Mouse (Mus musculus) retina, embryonic 14.5 days (tissue): ENCODE data around the gene Ap1m1.

Source experiments
- DNase-seq: peaks from one replicate; pipeline ENCODE4 v3.0.0-alpha.2; 2015; ENCODE audit warnings: low spot score

The Ap1m1 gene

DNA sequence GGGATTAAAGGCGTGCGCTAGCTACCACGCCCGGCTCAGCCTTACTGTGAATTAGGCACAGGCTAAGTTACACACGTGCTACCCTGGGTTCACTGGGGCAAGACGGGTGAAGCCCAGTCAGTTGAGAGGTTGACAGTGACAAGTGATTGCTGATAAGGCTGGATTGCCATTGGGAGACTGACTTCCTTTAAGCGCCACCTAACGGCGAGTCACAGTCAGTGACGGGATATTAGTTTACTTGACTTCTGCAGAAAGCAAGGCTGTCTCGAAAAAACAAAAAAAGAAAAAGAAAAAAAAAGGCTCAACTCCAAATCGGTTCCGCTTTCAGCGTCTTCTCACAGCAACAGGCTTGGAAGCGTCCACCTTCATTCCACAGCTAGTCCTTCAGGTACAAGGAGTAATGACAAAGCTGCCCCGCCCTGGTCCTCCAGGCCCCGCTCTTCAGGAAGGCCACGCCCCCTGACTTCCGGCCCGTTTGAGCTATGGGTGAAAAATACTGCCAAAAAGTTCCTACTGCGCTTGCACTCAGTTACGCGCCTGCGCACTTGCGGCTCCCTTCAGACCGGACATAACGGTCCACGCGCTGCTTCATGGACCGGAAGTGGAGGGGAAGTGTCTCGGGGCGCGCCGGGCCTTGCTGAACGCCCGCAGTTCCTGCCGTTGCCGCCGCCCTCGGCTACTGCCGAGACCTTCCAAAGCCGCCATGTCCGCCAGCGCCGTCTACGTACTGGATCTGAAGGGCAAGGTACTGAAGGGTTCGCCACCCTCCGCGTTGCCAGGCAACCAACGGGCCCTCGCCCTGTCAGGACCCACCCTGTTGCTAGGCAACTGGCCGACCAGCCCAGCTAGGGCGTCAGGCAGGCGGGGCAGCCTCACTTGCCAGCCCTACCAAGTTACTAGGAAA is at the start of gene Ap1m1:
Gene Ap1m1, plus strand, starts transcription at position 520 of the 904 bp plus-strand sequence.
- DNase-seq, result peak; percentile 99

DNA sequence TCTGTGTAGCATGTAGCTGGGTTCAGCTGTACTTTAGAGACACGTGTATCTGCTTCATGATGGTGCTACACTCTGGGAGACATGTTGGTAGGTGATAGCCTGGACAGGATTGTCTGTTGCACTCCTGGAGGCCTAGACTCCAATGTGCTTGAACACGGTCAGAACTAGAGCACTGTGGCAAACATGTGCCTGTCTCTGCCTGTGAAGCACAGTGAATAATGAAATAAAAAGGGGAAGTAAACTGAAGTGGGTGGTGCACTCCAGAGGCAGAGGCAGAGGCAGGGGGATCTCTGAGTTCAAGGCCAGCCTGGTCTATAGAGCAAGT is 49.6 kb upstream of the Ap1m1 start:
- DNase-seq, result no peak

DNA sequence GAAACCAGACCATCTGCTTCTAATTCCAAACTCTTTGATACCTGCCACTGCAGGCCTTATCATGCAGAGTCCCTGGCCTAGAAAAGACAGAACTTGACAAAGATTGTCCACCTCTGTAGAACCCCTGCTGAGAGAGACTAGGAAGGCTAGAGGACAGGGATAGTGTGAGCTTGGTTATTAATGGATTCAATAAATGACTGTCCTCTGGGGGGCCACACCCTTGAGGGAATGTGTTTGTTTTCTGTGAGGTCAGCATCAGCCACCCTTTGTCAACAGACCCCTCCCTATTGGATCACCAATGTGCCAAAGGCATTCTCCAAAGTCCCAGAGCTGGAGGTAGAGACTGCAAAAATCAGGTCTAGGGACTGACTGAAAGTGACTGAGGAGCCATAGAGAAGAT is 47.8 kb upstream of the Ap1m1 start:
- DNase-seq, result no peak

DNA sequence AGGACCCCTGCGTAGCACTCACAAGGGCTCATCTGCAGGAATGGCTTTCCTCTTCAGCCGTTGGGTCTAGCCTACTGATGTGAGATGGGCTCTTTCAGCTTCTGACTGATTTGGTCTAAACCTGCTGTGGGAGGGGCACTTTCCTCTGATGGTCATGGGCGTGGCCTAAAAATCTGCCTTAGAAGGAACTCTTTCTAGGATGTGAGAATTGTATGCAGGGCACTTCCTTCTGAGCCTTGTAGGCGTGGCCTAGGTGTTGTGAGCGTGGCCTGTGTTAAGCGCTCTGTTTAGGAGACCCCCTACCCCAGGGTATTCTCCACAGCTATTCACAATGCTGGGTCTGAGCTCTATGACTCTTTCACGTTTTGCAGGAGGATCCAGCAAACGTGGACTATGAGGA is 41.8 kb upstream of the Ap1m1 start:
- DNase-seq, result no peak

DNA sequence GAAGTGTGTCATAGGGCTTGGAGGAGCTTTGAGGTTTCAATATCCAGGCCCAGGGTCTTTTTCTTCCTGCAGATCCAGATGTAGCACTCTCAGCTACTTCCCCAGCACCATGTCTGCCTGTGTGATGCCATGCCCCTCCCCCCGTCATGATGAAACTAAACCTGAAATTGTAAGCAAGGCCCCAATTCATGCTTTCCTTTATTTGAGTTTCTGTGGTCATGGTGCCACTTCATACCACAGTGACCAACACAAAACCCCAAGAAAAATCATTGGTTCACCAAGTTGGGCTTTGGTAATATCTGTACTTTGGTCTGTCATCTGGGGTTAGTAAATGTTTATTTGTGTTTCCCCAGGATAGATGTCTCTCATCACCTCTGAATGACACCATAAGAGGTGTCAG is 31.2 kb upstream of the Ap1m1 start:
- DNase-seq, result no peak

DNA sequence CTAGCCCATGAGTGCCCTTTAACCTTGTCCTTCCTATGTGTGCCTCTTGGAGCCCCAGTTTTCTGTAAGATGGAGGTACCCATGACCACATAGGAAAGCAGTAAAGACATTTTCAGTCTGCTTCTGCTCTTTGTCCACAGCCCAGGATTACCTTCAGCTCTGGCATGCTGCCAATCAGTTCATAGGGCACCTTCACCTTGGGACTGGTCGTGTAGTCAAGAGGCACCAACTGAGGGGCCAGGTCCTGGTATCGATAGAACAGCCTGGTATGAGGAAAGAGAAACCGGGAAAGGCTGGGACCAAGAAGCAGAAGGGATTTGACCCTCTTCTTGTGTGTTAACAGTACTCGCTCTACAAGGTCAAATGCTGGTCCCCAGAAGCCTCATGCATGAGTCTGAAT is 29.6 kb upstream of the Ap1m1 start:
- no peak for DNase-seq

DNA sequence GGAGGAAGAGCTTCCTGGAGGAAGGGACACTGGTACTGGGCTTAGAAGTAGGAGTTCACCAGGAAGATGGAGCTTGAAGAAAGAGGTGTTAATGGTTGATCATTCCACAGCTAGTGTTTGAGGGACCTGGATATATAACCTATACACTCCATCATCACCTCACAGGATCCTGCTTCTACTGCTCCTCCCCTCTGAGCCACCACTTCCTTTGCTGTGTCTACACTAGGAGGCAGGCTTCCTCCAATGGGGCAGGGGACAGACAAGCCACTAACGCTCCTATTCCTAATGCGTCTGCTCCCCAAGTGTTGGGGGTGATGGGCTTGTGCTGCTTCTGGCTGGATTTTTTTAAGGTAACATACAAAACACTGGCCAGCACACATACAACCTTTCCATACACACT is 29.1 kb upstream of the Ap1m1 start:
- no peak for DNase-seq

DNA sequence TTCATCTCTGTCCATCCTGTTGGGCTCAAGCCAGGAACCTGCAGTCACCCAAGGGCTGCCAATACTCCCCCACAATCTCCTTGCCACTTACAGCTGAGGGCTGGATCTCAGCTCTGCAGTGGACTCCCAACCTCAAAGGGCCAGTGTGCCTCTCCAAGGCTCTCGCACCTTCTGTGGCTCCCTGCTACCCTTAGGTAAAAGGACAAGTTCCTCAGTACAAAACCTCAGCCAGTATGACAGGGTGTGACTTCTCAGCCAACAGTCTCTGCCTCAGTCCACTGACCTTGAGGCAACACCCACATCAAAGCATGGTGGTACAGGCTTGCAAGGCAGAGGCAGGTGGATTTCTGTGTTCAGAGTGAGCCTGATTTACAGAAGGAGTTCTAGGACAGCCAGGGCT is 28.0 kb upstream of the Ap1m1 start:
- no peak for DNase-seq

DNA sequence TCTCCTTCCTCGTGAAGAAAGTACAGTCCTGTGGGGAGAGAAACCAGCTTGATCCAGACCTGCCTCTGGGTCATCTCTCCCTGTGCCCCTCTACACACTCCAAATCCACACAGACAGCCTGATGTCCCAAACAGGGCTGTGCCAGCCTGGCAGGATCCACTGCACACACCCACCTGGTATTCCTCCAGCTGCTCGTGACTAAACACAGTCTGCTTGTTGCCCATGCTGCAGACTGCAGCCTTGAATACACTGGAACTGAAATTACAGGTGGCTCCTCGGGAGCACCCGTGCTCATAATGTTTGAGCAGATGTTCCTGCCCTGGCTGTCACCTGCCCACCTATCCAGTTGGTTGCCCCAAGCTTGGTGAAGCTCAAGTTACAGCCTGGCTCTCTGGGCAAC is 27.1 kb upstream of the Ap1m1 start, which contains the start of gene Cib3:
Gene Cib3, minus strand, starts transcription at position 87 of the 400 bp plus-strand sequence.
- no peak for DNase-seq

DNA sequence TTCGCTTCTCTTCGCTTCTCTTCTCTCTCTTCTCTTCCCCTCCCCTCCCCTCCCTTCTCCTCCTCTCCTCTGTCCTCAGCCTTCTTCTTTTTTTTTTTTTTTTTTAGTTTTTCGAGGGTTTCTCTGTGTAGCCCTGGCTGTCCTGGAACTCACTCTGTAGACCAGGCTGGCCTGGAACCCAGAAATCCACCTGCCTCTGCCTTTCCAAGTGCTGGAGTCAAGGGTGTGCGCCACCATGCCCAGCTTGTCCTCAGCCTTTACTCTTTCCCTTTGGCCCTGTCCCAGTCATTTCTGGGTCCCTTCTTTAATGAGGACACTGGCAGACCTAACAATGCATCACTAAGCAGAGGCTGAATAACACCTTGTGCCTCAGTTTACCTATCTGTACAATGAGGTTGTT is 26.3 kb upstream of the Ap1m1 start, which contains the start of gene Gm11034:
Gene Gm11034, minus strand, starts transcription at position 101 of the 400 bp plus-strand sequence.
- no peak for DNase-seq

DNA sequence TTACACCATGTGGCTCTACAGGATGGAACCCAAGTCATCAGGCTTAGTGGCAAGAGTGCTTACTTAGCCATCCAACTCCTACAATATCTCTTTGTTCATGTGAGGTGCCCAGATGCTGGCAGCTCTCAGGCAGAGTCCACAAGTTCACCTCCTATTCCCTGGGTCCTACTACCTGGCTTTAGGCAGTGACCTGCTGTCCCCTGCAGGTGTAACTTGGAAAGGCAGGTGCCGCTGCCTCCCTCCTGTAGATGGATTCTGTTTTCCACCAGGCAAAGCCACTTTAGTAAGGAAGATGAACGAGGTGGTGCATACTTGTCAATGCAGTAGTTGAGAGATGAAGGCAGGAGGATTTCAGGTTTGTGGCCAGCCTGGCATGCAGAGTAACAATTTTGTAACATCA is 24.8 kb upstream of the Ap1m1 start:
- DNase-seq, result no peak

DNA sequence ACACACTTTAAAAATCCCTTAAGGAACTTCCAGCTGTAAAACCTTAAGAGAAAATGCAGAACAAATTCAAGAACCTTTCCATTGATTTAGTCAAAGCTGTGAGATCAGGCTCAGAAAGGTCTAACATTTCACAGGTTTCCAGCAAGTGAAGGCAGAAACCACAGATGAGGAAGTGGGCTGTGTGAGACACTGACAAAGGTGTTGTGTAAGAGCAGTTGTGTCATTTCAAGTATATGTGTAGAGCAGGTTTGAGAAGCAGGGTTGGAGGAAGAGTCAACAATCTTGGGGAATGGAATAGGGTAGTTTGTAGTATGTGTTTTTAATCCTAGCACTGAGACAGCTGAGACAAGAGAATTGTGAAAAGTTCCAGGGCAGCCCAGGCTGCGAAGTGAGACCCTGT is 23.9 kb upstream of the Ap1m1 start:
- no peak for DNase-seq

DNA sequence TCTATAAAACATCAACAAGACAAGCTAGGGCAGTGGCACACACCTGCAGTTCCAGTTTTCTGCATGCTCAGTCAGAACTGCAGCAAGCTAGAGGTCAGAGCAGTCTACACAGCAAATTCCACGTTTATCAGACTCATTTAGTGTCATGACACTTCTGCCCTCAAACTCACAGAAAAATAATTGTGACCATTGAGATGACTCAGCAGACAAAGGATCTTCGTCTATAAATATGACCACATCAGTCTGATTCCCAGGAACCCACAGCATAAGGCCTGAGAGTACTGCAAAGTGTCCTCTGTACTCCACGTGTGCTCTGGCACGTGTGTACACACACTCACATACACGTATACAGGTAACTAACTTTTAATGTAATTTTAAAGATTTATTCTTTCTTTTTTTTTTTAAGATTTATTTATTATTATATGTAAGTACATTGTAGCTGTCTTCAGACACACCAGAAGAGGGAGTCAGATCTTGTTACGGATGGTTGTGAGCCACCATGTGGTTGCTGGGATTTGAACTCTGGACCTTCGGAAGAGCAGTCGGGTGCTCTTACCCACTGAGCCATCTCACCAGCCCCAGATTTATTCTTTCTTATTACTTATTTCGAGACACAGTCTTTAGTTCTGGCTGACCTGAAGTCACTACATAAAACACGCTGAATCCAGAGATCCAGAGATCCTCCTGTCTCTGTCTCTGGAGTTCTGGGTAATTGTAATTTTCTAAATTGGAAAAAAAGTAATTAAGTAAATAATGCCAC is 20.9 kb upstream of the Ap1m1 start:
- no peak for DNase-seq

DNA sequence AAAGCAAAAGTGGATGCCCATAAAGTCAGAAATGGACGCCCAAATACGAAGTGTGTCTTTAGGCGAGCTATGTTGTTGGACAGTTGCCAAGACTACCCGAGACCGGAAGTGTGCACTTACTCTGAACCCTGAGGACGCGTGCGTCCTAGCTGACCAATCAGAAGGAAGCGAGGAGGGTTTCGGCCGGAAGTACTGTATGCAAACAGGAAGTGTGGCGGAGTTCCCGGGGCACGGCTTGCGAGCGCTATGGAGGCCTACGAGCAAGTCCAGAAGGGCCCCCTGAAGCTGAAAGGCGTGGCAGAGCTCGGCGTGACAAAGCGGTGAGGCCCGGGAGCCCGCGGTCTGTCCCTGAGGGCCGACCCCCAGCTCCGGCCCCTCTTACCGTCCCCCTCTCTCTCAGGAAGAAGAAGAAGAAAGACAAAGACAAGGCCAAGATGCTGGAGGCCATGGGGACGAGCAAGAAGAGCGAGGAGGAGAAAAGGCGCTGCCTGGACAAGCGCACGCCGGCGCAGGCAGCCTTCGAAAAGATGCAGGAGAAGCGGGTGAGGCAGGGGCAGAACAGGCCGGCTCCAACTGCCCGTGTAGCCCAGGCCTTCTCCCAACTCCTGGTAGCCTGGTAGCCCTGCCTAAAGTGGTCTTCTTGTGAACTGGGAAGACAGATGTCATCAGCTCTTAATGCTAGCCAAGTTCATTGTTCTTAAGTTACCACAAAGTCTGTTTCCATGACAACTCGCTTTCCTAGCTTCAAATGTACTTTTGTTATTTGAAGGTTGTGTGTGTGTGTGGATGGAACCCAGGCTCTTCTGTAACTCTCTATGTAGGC is 20.1 kb upstream of the Ap1m1 start, which contains the start of gene Fam32a:
Gene Fam32a, plus strand, starts transcription at position 190 of the 823 bp plus-strand sequence.
- peak; percentile 96 for DNase-seq

DNA sequence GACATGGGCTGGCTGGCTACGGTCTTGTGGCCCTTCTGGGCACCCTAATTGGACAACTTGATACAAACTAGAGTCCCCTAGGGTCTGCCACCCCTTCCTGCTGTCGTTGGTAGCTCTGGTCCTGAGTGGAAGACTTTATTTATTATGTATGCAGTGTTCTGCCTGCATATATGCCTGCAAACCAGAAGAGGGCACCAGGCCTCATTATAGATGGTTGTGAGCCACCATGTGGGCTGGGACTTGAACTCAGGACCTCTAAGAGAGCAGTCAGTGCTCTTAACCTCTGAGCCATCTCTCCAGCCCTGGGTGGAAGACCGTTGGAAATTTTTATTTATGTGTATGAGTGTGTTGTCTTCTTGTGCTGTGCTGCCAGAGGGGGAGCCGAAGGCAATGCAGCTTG is 19.1 kb upstream of the Ap1m1 start:
- DNase-seq, result no peak

DNA sequence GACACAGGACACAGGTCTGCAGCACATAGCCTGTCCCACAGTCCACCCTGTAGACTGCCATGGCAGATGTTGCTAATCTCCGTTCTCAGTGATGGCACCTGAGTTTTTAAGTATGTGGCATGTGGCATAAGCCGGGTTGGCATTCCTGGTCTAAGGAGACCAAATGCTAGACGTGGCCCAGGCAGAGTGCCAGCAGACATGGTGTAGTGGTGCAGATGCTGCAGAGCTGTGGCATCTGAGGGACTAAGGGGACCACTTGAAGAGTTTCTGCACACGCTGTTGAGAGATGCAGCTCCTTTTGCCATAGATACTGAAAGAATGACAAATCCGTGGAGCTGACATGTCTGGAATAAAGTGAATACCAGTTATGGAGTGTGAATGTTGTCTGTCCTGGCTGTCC is 17.2 kb upstream of the Ap1m1 start:
- DNase-seq, result no peak

DNA sequence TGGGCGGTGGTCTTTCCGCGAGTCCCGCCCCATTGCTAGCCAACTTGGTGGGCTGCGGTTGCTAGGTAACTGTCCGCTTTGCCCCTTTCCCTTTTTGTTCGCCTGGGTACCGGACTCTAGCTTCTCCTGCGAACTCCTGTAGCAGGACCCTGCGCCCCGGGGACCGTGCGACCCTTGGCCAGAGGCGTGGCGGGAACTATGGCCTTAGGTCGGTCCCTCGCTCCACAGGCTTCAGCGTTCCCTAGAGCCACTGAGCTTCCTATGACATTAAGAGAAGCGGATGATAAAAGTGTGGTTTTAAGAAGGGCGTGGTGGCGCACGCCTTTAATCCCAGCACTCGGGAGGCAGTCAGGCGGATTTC is 565 bp downstream of the Ap1m1 start:
- no peak for DNase-seq

DNA sequence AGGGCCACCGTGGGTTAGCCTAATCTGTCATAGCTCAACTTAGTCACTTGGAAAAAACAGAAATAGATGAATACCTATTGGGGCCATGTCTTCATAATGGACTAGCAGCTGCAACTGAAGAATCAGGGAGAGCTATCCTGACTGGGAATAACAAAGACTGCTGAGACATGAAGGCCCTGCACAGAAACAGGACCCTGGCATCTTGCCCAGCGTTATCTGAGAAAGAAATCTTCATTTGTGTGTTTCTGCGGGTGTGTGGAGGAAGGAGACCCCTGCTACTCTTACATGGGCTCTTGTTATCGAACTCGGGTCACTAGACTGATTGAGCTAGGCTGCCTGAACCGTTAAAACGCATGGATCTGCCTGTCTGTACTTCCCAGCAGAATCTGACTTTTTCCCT is 1.1 kb downstream of the Ap1m1 start:
- no peak for DNase-seq

DNA sequence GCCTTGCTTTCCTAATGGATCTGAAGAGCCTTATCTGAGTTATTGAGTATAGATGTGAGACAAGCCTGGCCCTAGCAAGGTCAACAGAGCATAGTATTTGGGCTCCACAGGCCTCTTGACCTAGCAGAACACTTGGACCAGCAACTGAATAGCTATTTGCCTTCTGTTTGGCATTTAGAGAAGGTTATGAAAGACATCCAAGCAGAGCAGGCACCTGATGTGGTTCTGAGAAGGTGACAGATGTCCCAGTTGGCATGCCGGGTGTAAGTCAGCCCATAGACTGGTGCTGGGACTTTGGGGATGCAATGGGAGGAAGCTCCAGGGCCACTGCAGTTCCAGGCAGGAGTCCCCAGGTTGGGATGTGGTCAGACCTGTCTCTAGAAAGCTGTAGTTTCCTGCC is 2.4 kb downstream of the Ap1m1 start:
- DNase-seq, result no peak

DNA sequence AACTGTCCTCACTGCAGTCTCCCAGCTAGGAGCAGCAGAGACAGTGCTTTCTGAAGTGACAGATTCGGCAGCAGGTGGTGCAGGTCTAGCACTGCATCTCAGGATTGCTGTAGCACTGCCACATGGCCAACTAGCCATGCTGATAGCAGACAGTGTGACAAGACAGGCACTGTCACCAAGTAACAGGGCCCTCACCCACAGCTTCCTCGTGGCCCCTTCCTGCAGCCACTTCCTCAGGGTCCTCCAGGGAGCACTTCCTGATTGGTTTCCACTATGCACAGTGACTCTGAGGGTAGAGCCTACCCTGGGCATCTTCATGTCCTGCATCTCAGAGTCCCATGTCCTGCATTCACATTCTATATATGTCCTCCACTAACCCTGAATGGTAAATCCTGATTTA is 4.8 kb downstream of the Ap1m1 start:
- DNase-seq, result no peak

DNA sequence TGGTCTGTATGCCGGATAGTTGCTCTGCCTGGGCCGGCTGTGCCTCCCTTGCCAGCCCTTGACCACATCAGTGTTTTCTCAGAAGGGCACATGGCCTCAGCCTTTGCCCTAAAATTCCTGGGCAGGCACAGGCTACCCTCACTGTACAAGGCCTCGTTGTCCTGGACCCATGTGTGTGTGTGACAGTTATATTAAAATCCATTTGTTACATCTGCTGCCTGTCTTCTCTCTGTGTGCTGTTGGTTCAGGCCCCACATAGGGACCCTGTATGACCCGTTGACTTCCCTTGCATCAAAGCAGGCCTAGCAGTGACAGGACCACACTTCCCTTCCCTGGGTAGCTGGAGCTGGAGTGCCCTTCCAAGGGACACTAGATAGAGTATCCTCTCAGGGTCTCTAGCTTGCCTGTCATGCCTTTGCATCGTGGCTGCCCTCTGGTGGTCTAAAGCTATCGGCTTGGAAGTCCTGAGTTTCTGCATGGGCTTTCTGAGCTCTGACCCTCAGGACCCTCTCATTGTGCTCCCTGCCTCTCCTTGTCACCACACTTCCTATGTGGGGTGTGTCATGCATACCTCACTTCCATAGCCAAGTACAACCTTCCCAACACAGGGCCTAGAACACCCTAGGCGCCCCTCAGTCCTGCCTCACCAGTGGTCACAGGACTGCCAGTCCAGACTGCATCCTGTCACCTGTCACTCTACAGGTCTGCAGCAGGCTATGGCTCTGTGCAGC is 17.5 kb downstream of the Ap1m1 start:
- DNase-seq, result peak; percentile 74

DNA sequence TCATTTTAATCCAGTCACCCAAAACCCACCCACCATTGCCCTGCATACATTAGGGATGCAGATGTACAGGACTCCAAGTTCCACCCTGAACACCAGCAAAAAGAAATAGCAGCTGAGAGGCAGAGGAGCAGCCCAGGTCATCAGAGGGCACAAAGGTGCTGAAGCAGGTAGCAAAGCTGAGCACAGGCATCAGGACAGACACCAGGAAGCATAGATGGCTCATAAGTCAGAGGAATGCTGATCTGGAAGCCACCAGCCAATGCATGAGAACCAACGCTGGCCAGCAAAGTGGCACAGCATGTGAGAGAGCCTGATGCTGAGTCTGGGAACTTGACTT is 18.1 kb downstream of the Ap1m1 start:
- no peak for DNase-seq
